Mouse (Mus musculus) cerebellum, adult 2 months (tissue): ENCODE results near the gene Morc2b.

ENCODE experiments used
- CTCF ChIP-seq: fragments of 200-500 bp; IDR thresholded peaks from 2 replicates; pipeline ENCODE4 v1.5.1; 2011; ENCODE audit warnings: low read depth, mild to moderate bottlenecking, control low read depth, low read length, moderate library complexity, borderline replicate concordance; ENCODE audit not compliant: insufficient read depth
- POLR2A ChIP-seq: fragments of 200-500 bp; IDR thresholded peaks from 2 replicates; pipeline ENCODE4 v1.6.1; 2011; ENCODE audit warnings: low read length, control low read depth, borderline replicate concordance; ENCODE audit not compliant: insufficient read depth

- TF ChIP-seq CTCF, result no peak
- no peak for TF ChIP-seq POLR2A
Measured at GRCm38 (mm10) chr17:33126257-33126656, 13.2 kb downstream of the Morc2b start.
